Mouse (Mus musculus) intestine, postnatal 0 days (tissue): ENCODE data around the gene Lmf1. TPM values are rescaled to one million over a fixed set of nuclear protein-coding genes. Genes with fewer than 3 reads are reported as not detected.

ENCODE experiments used
- ATAC-seq: fragments of 200-750 bp; cut with Nextera tagmentation; 2 replicates; pipeline ENCODE4 v1.8.0; 2017; ENCODE audit warnings: mild to moderate bottlenecking, moderate TSS enrichment, moderate library complexity
- H3K27ac ChIP-seq: fragments of 300-500 bp; sonication (generic); 2 replicates; pipeline ENCODE4 v1.5.1; 2014; ENCODE audit warnings: mild to moderate bottlenecking, low read depth, low read length, moderate library complexity
- H3K27me3 ChIP-seq: fragments of 300-500 bp; sonication (generic); replicated peaks from 2 replicates; pipeline ENCODE4 v1.6.1; 2014; ENCODE audit warnings: low read length, mixed read lengths; ENCODE audit not compliant: control insufficient read depth, insufficient read depth
- H3K36me3 ChIP-seq: fragments of 300-500 bp; sonication (generic); 2 replicates; pipeline ENCODE4 v1.6.1; 2014; ENCODE audit warnings: mild to moderate bottlenecking, moderate library complexity; ENCODE audit not compliant: control insufficient read depth, insufficient read depth
- H3K4me1 ChIP-seq: fragments of 300-500 bp; sonication (generic); replicated peaks from 2 replicates; pipeline ENCODE4 v1.6.1; 2014; ENCODE audit warnings: antibody characterized with exemption, low read length, mixed read lengths; ENCODE audit not compliant: control insufficient read depth, insufficient read depth
- H3K4me2 ChIP-seq: fragments of 300-500 bp; sonication (generic); replicated peaks from 2 replicates; pipeline ENCODE4 v1.6.1; 2014; ENCODE audit warnings: low read depth, mild to moderate bottlenecking, moderate library complexity
- H3K4me3 ChIP-seq: fragments of 300-500 bp; sonication (generic); 2 replicates; pipeline ENCODE4 v1.5.1; 2014; ENCODE audit warnings: low read depth, low read length
- H3K9ac ChIP-seq: fragments of 300-500 bp; sonication (generic); 2 replicates; pipeline ENCODE4 v1.6.1; 2014; ENCODE audit warnings: mild to moderate bottlenecking, low read depth, low read length
- H3K9me3 ChIP-seq: fragments of 300-500 bp; sonication (generic); 2 replicates; pipeline ENCODE4 v1.6.1; 2016; ENCODE audit warnings: mixed run types; ENCODE audit not compliant: control insufficient read depth
- CTCF ChIP-seq: sonication (generic); IDR thresholded peaks from 2 replicates; pipeline ENCODE4 v1.5.1; 2016; ENCODE audit warnings: low read depth, mild to moderate bottlenecking, control low read depth, antibody characterized with exemption, moderate library complexity
- WGBS: fragments of 180-500 bp; shearing (Covaris S2); extraction: QIAGEN DNeasy Blood & Tissue Kit; methylation state at CpG from one replicate; pipeline ENCODE4 v1.1.7; 2014; 5-methylcytosine and 5-hydroxymethylcytosine counted together
- polyA plus RNA-seq: library from polyadenylated mRNA; unstranded; fragments of >200 nt; fragmentation: Nextera tagmentation; extraction: Ambion mirVana; gene quantifications from 2 replicates; pipeline ENCODE4 v1.2.1, GENCODE M21; 2015

Gene Lmf1
- polyA plus RNA-seq, 1 experiment from 2014 or later: 16.5 TPM

DNA sequence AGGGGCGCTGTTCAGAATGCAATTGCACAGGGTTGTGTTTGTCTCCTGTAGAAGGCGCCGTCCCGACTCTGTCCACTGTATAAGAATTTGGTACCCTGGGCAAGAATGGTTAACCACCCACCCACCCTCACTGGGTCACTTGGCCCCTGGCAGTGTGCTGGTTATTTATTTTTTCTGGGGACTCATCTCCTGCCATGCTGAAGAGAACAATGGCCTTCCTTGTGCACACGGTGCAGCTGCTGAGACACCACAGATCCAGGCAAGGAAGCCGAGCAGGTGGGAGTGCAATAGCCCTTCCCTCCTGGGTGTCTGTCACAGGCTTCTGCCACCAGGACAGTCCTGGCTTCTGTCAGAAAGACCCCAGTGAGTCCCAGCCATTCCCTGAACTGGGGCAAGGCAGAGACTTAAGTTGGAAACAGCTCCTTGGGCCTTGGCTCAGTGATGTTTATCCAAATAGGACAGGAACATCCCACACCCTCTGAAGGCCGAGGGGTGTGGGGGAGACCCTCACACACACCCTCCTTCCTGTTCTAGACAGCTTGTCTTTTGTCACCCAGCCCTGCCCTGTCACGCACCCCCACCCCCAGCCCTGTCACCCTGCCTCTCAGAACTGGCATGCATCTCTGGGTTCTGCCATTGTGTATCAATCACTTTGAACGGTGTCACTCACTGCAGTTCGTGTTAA, 30.1 kb downstream of the Lmf1 start:
- H3K4me3 ChIP-seq: no peak overlapping the region
- H3K4me2 ChIP-seq: no peak overlapping the region
- ATAC-seq: no peak
- no peaks in the 10 kb centered on the region for H3K9me3 ChIP-seq
- H3K4me1 ChIP-seq: no peaks in the 10 kb centered on the region
- peaks cover 18% of the 10 kb centered on the region; the same call in 1 of the 2 replicates for H3K36me3 ChIP-seq
- H3K9ac ChIP-seq: no peak overlapping the region
- no peaks in the 10 kb centered on the region for H3K27me3 ChIP-seq
- 69% methylated on average over 10 of the region's 10 CpGs for WGBS
- TF ChIP-seq CTCF: no peak
- no peak overlapping the region for H3K27ac ChIP-seq

DNA sequence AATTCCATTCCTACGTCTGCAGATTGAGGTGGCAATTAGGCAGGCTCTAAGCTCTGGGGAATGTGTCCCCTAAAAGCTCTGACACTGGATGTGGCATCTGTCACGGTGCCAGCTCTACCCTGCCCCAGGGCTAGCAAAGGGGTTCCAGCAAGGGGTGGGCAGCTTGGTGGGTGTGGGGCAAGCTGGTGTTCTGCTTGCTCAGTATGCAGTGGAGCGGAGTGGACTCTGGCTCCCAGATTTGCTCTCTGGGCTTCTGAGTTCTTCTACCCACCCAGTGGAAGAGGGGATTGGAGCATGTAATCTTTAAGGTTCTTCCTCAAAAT, 30.6 kb downstream of the Lmf1 start:
- no peak overlapping the region for H3K27ac ChIP-seq
- no peak for ATAC-seq
- no peak overlapping the region for H3K4me3 ChIP-seq
- no peak for TF ChIP-seq CTCF
- H3K36me3 ChIP-seq: peaks cover 21% of the 10 kb centered on the region; the same call in 1 of the 2 replicates
- H3K27me3 ChIP-seq: no peaks in the 10 kb centered on the region
- no peaks in the 10 kb centered on the region for H3K9me3 ChIP-seq
- 88% methylated on average over 3 of the region's 3 CpGs for WGBS
- H3K9ac ChIP-seq: no peak overlapping the region
- no peaks in the 10 kb centered on the region for H3K4me1 ChIP-seq
- no peak overlapping the region for H3K4me2 ChIP-seq

DNA sequence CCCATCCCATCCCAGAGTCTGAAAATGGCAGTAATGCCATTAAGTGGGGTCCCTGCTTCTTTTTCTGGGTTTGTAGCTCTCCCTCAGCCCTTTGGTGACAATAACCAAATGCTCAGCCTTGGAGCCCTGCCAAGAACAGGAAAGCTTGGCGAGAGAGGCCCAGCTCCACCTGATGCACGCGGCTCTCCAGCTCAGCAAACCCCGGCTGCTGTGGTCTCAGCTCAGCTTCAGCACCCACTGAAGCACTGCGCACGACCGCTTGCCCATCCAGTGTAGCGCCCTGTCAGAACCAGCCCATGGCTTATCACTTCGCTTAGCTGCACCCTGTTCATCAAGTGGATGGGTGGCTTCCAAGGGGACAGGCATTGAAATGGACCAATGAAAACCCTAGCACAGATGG, 31.3 kb downstream of the Lmf1 start:
- H3K27me3 ChIP-seq: no peaks in the 10 kb centered on the region
- H3K9me3 ChIP-seq: no peaks in the 10 kb centered on the region
- H3K4me3 ChIP-seq: no peak overlapping the region
- no peak overlapping the region for H3K27ac ChIP-seq
- no peak overlapping the region for H3K9ac ChIP-seq
- TF ChIP-seq CTCF: no peak
- 41% methylated on average over 9 of the region's 9 CpGs for WGBS
- no peak for ATAC-seq
- H3K4me2 ChIP-seq: no peak overlapping the region
- peaks cover 24% of the 10 kb centered on the region; the same call in 1 of the 2 replicates for H3K36me3 ChIP-seq
- no peaks in the 10 kb centered on the region for H3K4me1 ChIP-seq

DNA sequence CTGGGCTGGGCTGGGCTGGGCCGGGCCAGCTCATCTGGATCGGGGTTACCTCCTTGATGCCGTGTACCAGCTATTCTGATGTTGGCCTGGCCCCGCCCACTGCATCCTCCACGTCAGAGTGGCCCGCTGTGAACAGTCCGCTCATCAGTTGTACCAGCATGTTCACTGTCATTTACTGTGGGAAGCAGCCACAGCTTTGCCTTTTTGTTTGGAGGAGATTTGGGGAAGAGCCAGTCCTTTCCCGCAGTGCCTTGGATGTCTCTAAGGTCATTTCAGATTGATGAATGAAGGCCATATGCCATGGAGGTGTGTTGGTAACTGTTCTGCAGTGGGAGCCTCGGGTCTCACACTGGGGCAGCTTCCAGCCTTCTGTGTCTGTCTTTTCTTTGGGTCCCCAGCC, 33.7 kb downstream of the Lmf1 start:
- Histone ChIP-seq H3K4me1 (no peaks in the 10 kb centered on the region), H3K4me2 (no peak overlapping the region), H3K36me3 (peaks cover 24% of the 10 kb centered on the region; the same call in 1 of the 2 replicates), H3K4me3 (no peak overlapping the region), H3K27ac (no peak overlapping the region), H3K27me3 (no peaks in the 10 kb centered on the region), H3K9ac (no peak overlapping the region), H3K9me3 (no peaks in the 10 kb centered on the region)
- ATAC-seq: no peak
- TF ChIP-seq CTCF: no peak
- WGBS: 81% methylated on average over 9 of the region's 9 CpGs

DNA sequence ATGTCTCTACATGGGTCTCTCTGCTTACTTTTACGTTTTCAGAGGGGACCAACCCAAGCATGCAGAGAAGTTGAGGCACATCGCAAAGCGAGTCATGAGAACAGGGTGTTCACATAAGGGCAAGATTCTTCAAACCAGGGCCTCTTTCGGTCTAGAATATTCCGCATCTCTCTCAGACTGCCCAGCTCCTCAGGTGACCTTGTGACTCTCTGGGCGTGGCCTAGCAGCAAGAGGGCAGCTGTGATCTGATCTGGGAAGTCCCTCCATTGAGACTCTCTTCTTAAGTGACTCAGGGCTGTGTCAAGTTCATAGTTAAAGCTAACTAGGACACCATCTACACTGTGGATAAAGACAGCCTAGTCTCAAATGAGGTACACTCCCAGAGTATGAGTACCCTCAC, 34.4 kb downstream of the Lmf1 start:
- TF ChIP-seq CTCF: no peak
- no peaks in the 10 kb centered on the region for H3K4me1 ChIP-seq
- H3K9ac ChIP-seq: no peak overlapping the region
- H3K4me3 ChIP-seq: no peak overlapping the region
- no peak overlapping the region for H3K27ac ChIP-seq
- no peaks in the 10 kb centered on the region for H3K27me3 ChIP-seq
- peaks cover 24% of the 10 kb centered on the region; the same call in 1 of the 2 replicates for H3K36me3 ChIP-seq
- no peak for ATAC-seq
- WGBS: 89% methylated on average over 6 of the region's 6 CpGs
- no peaks in the 10 kb centered on the region for H3K9me3 ChIP-seq
- H3K4me2 ChIP-seq: no peak overlapping the region

DNA sequence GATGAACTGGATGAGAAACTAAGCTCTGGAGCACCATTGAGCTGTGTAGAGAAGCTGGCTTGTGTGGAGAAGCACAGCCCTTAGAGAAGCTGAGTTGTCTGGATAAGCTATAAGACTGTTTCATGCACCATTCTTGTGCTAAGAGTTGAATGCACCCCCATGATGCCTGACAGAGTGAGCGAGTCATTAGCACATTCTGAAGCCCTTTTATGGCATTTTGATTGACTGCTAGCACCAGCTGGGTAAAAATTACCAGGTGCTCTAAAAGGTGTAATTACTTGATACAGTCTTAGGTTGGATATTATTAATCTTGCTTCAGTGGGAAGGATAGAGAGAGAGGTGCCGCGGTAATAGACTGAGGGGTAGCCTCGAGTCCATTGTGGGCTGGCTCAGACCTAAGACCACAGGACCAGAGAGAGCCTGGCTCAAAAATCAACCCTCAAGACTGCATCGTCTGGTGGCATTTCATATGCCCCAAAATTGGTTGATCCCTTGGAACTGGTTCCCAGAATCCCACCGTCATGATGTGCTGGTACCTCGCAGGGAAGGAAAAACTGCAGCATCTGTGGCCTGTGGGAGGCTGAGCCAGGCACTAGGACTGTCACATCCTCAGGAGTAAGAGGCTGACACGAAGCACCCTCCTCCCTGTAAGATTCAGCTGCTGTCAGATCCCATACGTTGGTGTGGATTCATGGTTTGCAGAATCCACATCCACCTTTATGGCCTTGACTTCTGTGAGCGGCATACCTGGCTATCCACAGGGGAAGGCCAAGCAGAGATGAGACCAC, 36.0 kb downstream of the Lmf1 start:
- no peak for TF ChIP-seq CTCF
- Histone ChIP-seq H3K4me3 (no peak overlapping the region), H3K27ac (no peak overlapping the region), H3K9me3 (no peaks in the 10 kb centered on the region), H3K9ac (no peak overlapping the region), H3K36me3 (peaks cover 24% of the 10 kb centered on the region; the same call in 1 of the 2 replicates), H3K4me1 (no peaks in the 10 kb centered on the region), H3K27me3 (no peaks in the 10 kb centered on the region), H3K4me2 (no peak overlapping the region)
- WGBS: 90% methylated on average over 10 of the region's 10 CpGs
- ATAC-seq: no peak
